Mouse (Mus musculus) layer of hippocampus, adult 6 months (tissue): ENCODE data around the gene Ythdc1. TPM values are rescaled to one million over a fixed set of nuclear protein-coding genes. Genes with fewer than 3 reads are reported as not detected.

Experiments used
- long read RNA-seq, 2 experiments: library from polyadenylated mRNA; unstranded; transcript quantifications; one replicate each; pipeline ENCODE4 v2.0.0; 2019 to 2020
- polyA plus RNA-seq: library from polyadenylated mRNA; unstranded; fragments of <200 nt; fragmentation: Nextera tagmentation; gene quantifications from 2 replicates; pipeline ENCODE4 v1.2.3, GENCODE M21; 2021

Gene Ythdc1
- 15.3 and 16.3 TPM in 2 replicates for polyA plus RNA-seq
- long read RNA-seq, experiment 1, partial matches to known transcripts: 41 of 44 reads
- long read RNA-seq, experiment 1, other reads (novel, unspliced or antisense): 1 of 44 reads
- long read RNA-seq, experiment 2, transcript Ythdc1-201 (17 exons, 2,960 nt): minor isoform, 9 of 101 reads
- long read RNA-seq, experiment 2, transcript Ythdc1-202 (16 exons, 3,222 nt): minor isoform, 16 of 101 reads
- long read RNA-seq, experiment 2, transcript Ythdc1-203 (17 exons, 3,269 nt): major isoform, 24 of 101 reads
- long read RNA-seq, experiment 2, partial matches to known transcripts: 24 of 101 reads
- long read RNA-seq, experiment 2, other reads (novel, unspliced or antisense): 27 of 101 reads

GRCm38 (mm10) chr5:86803962-86804940 lies at the start of gene Ythdc1:
TSS of gene Ythdc1 (plus strand) at chr5:86804221.

Other genes with a start within 250 kb of the Ythdc1 start
- gene Tmprss11f, start 171.8 kb upstream of the Ythdc1 start, polyA plus RNA-seq: not detected in 2 replicates
- gene Tmprss11b, start 127.9 kb upstream of the Ythdc1 start, polyA plus RNA-seq: not detected in 2 replicates
- not detected in 2 replicates for gene Tmprss11e, start 58.4 kb upstream of the Ythdc1 start, polyA plus RNA-seq
- not detected in 2 replicates for gene Ugt2b34, start 102.7 kb downstream of the Ythdc1 start, polyA plus RNA-seq
- gene Ugt2b1, start 122.3 kb downstream of the Ythdc1 start, polyA plus RNA-seq: not detected in 2 replicates
- not detected in 2 replicates for gene Ugt2b35, start 196.6 kb downstream of the Ythdc1 start, polyA plus RNA-seq